Mouse (Mus musculus): ENCODE measurements at regions not wholly inside any gene's neighbourhood (a gene's known extent, or its start where the extent isn't known, plus 50 kb on each side); places are given as distances from the start of the nearest gene placed in this dataset.

- CTCF ChIA-PET: no interaction called here
- POLR2A ChIA-PET: no interaction called here
Observed at GRCm38 (mm10) chr12:35733580-35733979, 191.8 kb upstream of the Agr3 start.

- CTCF ChIA-PET: no interaction called here
- POLR2A ChIA-PET: no interaction called here
Observed at GRCm38 (mm10) chr12:35725910-35726309, 191.1 kb upstream of the Ahr start.

GRCm38 (mm10) chr12:35724132-35724531 lies 189.3 kb upstream of the Ahr start:
- ChIA-PET POLR2A (interaction anchor here in 1 of 4 experiments (0.6 kb wide), 1 partner anchor 203 kb away, joined by 3 read pairs; no protein-coding TSS in a partner anchor), CTCF (interaction anchor here in 1 of 4 experiments (0.5 kb wide), 1 partner anchor 50 kb away, joined by 6 read pairs; no protein-coding TSS in a partner anchor)

GRCm38 (mm10) chr12:35712671-35713070 lies 177.8 kb upstream of the Ahr start:
- CTCF ChIA-PET: no interaction called here
- POLR2A ChIA-PET: no interaction called here

- CTCF ChIA-PET: no interaction called here
- POLR2A ChIA-PET: no interaction called here
Observed at GRCm38 (mm10) chr12:35711549-35712070, 176.8 kb upstream of the Ahr start.

GRCm38 (mm10) chr12:35710323-35710722 lies 175.5 kb upstream of the Ahr start:
- CTCF ChIA-PET: no interaction called here

GRCm38 (mm10) chr12:35703479-35703878 lies 168.6 kb upstream of the Ahr start:
- POLR2A ChIA-PET: interaction anchor here in 1 of 4 experiments (0.6 kb wide), 1 partner anchor 221 kb away, joined by 3 read pairs; no protein-coding TSS in a partner anchor
- CTCF ChIA-PET: no interaction called here

More at GRCm38 (mm10) chr12:35710323-35710722, 175.5 kb upstream of the Ahr start:
- POLR2A ChIA-PET: no interaction called here

- ChIA-PET CTCF (no interaction called here), POLR2A (no interaction called here)
Observed at GRCm38 (mm10) chr12:35702674-35703073, 167.8 kb upstream of the Ahr start.

GRCm38 (mm10) chr12:35694253-35694652 lies 159.4 kb upstream of the Ahr start:
- ChIA-PET CTCF (no interaction called here), POLR2A (no interaction called here)

GRCm38 (mm10) chr12:35690914-35691313 lies 156.1 kb upstream of the Ahr start:
- POLR2A ChIA-PET: interaction anchor here in 1 of 4 experiments (0.9 kb wide), 1 partner anchor 16 kb away, joined by 3 read pairs; no protein-coding TSS in a partner anchor
- CTCF ChIA-PET: no interaction called here

GRCm38 (mm10) chr12:35686231-35686630 lies 151.4 kb upstream of the Ahr start:
- ChIA-PET CTCF (no interaction called here), POLR2A (interaction anchor here in 1 of 4 experiments (0.6 kb wide), 1 partner anchor 360 kb away, joined by 3 read pairs; no protein-coding TSS in a partner anchor)

- CTCF ChIA-PET: no interaction called here
Observed at GRCm38 (mm10) chr12:35685189-35685588, 150.4 kb upstream of the Ahr start.

GRCm38 (mm10) chr12:35681864-35682449 lies 147.1 kb upstream of the Ahr start:
- POLR2A ChIA-PET: interaction anchor here in 1 of 4 experiments (0.6 kb wide), 1 partner anchor 53 kb away, joined by 3 read pairs; no protein-coding TSS in a partner anchor
- CTCF ChIA-PET: no interaction called here

More at GRCm38 (mm10) chr12:35685189-35685588, 150.4 kb upstream of the Ahr start:
- POLR2A ChIA-PET: no interaction called here

GRCm38 (mm10) chr12:35679903-35680302 lies 145.1 kb upstream of the Ahr start:
- POLR2A ChIA-PET: no interaction called here

GRCm38 (mm10) chr12:35679025-35679424 lies 144.2 kb upstream of the Ahr start:
- ChIA-PET POLR2A (no interaction called here), CTCF (no interaction called here)

More at GRCm38 (mm10) chr12:35679903-35680302, 145.1 kb upstream of the Ahr start:
- CTCF ChIA-PET: no interaction called here

- CTCF ChIA-PET: interaction anchor here (0.6 to 1.9 kb wide), 18 partner anchors 11 to 366 kb away, joined by 3 to 9 read pairs (median 4); no protein-coding TSS in a partner anchor
Observed at GRCm38 (mm10) chr12:35674487-35674886, 139.6 kb upstream of the Ahr start.

GRCm38 (mm10) chr12:35670980-35671379 lies 136.1 kb upstream of the Ahr start:
- ChIA-PET CTCF (no interaction called here), POLR2A (no interaction called here)

More at GRCm38 (mm10) chr12:35674487-35674886, 139.6 kb upstream of the Ahr start:
- POLR2A ChIA-PET: interaction anchor here in 2 of 4 experiments (0.6 to 1.8 kb wide), 8 partner anchors 17 to 171 kb away, joined by 3 to 7 read pairs (median 4); partner anchors contain the start of gene Ahr (in 2 of the 2)

GRCm38 (mm10) chr12:35668716-35669115 lies 133.9 kb upstream of the Ahr start:
- CTCF ChIA-PET: no interaction called here
- POLR2A ChIA-PET: no interaction called here

GRCm38 (mm10) chr12:35667705-35668104 lies 132.9 kb upstream of the Ahr start:
- ChIA-PET CTCF (no interaction called here), POLR2A (no interaction called here)

- CTCF ChIA-PET: no interaction called here
- POLR2A ChIA-PET: no interaction called here
Observed at GRCm38 (mm10) chr12:35667218-35667617, 132.4 kb upstream of the Ahr start.

GRCm38 (mm10) chr12:35666062-35666461 lies 131.2 kb upstream of the Ahr start:
- CTCF ChIA-PET: no interaction called here
- POLR2A ChIA-PET: no interaction called here

All from embryonic stem cell, embryonic (primary cell).